Mouse (Mus musculus): Measurements from ENCODE around the gene Akap6. TPM values are rescaled to one million over a fixed set of nuclear protein-coding genes. Genes with fewer than 3 reads are reported as not detected.

Akap6 gene
- total and polyA plus RNA-seq, 2 experiments from 2014 or later, result 21.3 to 77.3 TPM

GRCm38 (mm10) chr12:52868000-52868624, 168.9 kb downstream of the Akap6 start:
- no peak for DNase-seq (ENCODE audit: low spot score)
- 29% methylated on average over 8 of the region's 8 CpGs for WGBS
- H3K9ac ChIP-seq (replicated peaks; ENCODE audit: low read length), result no peak overlapping the region

GRCm38 (mm10) chr12:52871604-52872003, 172.4 kb downstream of the Akap6 start:
- no peak overlapping the region for H3K4me2 ChIP-seq (ENCODE audit: low read depth, low read length)
- no peak overlapping the region for H3K27ac ChIP-seq
- TF ChIP-seq CTCF (IDR thresholded peaks at IDR 0.05; ENCODE audit: low read depth), result no peak
- H3K4me1 ChIP-seq (ENCODE audit: insufficient read depth, low read length), result 0 out of 2 replicates have a peak, but pooled peaks cover 4% of the 10 kb centered on the region
- no peak overlapping the region for H3K9ac ChIP-seq (replicated peaks; ENCODE audit: low read length)
- ATAC-seq (no peak), DNase-seq (ENCODE audit: low spot score) (no peak)
- H3K9me3 ChIP-seq (ENCODE audit: low read length), result no peaks in the 10 kb centered on the region
- no peaks in the 10 kb centered on the region for H3K27me3 ChIP-seq (ENCODE audit: insufficient read depth, low read length)
- no peak overlapping the region for H3K4me3 ChIP-seq (ENCODE audit: low read length)
- H3K36me3 ChIP-seq (ENCODE audit: insufficient read depth, low read length), result no peaks in the 10 kb centered on the region
- 86% methylated on average over 3 of the region's 3 CpGs for WGBS

More at GRCm38 (mm10) chr12:52868000-52868624, 168.9 kb downstream of the Akap6 start:
- no peak overlapping the region for H3K27ac ChIP-seq
- no peaks in the 10 kb centered on the region for H3K27me3 ChIP-seq (ENCODE audit: insufficient read depth, low read length)
- H3K4me1 ChIP-seq (ENCODE audit: insufficient read depth, low read length), result no peaks in the 10 kb centered on the region
- H3K36me3 ChIP-seq (ENCODE audit: insufficient read depth, low read length), result no peaks in the 10 kb centered on the region
- ATAC-seq, result no peak
- H3K4me2 ChIP-seq (ENCODE audit: low read depth, low read length), result no peak overlapping the region
- no peak for TF ChIP-seq CTCF (IDR thresholded peaks at IDR 0.05; ENCODE audit: low read depth)
- no peaks in the 10 kb centered on the region for H3K9me3 ChIP-seq (ENCODE audit: low read length)
- H3K4me3 ChIP-seq (ENCODE audit: low read length), result no peak overlapping the region

- Histone ChIP-seq H3K4me2 (ENCODE audit: low read depth, low read length) (no peak overlapping the region), H3K36me3 (ENCODE audit: insufficient read depth, low read length) (no peaks in the 10 kb centered on the region), H3K27ac (no peak overlapping the region), H3K9me3 (ENCODE audit: low read length) (no peaks in the 10 kb centered on the region), H3K9ac (replicated peaks; ENCODE audit: low read length) (no peak overlapping the region), H3K4me3 (ENCODE audit: low read length) (no peak overlapping the region), H3K27me3 (ENCODE audit: insufficient read depth, low read length) (no peaks in the 10 kb centered on the region), H3K4me1 (ENCODE audit: insufficient read depth, low read length) (0 out of 2 replicates have a peak, but pooled peaks cover 4% of the 10 kb centered on the region)
- 84% methylated on average over 9 of the region's 9 CpGs for WGBS
- no peak for DNase-seq (ENCODE audit: low spot score)
- ATAC-seq, result no peak
- TF ChIP-seq CTCF (IDR thresholded peaks at IDR 0.05; ENCODE audit: low read depth), result no peak
Measured at GRCm38 (mm10) chr12:52874332-52874923, 175.2 kb downstream of the Akap6 start.

GRCm38 (mm10) chr12:52876065-52876464, 176.9 kb downstream of the Akap6 start:
- WGBS, result 45% methylated on average over 4 of the region's 4 CpGs

DNA sequence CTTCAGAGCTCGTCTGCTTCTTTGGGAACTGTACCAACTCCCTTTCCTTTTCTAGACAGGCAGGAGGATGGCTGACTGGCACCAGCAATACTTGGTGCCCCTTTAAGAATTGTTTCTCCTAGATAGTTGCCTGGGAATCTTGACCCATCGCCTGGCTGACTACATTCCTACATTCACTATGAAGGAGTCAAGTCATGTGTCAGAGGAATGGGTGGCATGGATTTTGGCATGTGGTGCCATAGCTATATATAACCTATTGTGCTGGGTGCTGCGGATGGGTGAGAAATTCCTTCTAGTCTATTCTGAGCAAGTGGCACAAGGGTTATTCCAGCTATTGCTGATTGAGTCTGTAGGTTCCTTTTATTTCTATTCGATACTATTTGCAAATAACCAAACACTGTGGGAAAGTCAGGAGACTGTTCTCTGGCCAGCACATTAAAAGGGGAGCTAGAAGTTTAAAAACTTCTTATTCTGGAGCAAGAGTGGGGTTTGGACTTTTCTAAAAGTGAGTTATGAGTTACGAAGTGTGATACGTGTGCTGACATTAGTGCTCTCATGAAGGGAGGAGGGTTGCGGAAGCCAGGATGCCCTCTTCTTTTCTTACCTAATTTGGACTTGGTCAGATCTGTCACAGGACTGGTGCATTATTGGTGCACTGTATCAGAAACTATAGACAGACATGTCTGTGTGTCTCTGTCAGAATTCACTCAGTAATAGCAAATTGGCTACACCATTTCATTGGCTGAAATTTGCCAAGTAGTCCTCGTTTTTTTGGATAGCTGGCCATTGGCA, 178.0 kb downstream of the Akap6 start:
- 73% methylated on average over 8 of the region's 8 CpGs for WGBS
- H3K27me3 ChIP-seq (ENCODE audit: insufficient read depth, low read length), result no peaks in the 10 kb centered on the region
- H3K9me3 ChIP-seq (ENCODE audit: low read length), result no peaks in the 10 kb centered on the region
- no peak overlapping the region for H3K4me3 ChIP-seq (ENCODE audit: low read length)
- DNase-seq (ENCODE audit: low spot score), result no peak
- no peak overlapping the region for H3K9ac ChIP-seq (replicated peaks; ENCODE audit: low read length)
- no peaks in the 10 kb centered on the region for H3K36me3 ChIP-seq (ENCODE audit: insufficient read depth, low read length)
- H3K27ac ChIP-seq, result no peak overlapping the region
- no peak for ATAC-seq
- TF ChIP-seq CTCF (IDR thresholded peaks at IDR 0.05; ENCODE audit: low read depth), result no peak
- H3K4me2 ChIP-seq (ENCODE audit: low read depth, low read length), result no peak overlapping the region
- 0 out of 2 replicates have a peak, but pooled peaks cover 4% of the 10 kb centered on the region for H3K4me1 ChIP-seq (ENCODE audit: insufficient read depth, low read length)

More at GRCm38 (mm10) chr12:52876065-52876464, 176.9 kb downstream of the Akap6 start:
- Histone ChIP-seq H3K27ac (no peak overlapping the region), H3K9me3 (ENCODE audit: low read length) (no peaks in the 10 kb centered on the region), H3K4me1 (ENCODE audit: insufficient read depth, low read length) (0 out of 2 replicates have a peak, but pooled peaks cover 4% of the 10 kb centered on the region), H3K27me3 (ENCODE audit: insufficient read depth, low read length) (no peaks in the 10 kb centered on the region), H3K4me2 (ENCODE audit: low read depth, low read length) (no peak overlapping the region), H3K4me3 (ENCODE audit: low read length) (no peak overlapping the region), H3K9ac (replicated peaks; ENCODE audit: low read length) (no peak overlapping the region), H3K36me3 (ENCODE audit: insufficient read depth, low read length) (no peaks in the 10 kb centered on the region)
- peak; percentile 31 for DNase-seq (ENCODE audit: low spot score)
- ATAC-seq, result no peak
- no peak for TF ChIP-seq CTCF (IDR thresholded peaks at IDR 0.05; ENCODE audit: low read depth)

- WGBS, result 86% methylated on average over 8 of the region's 8 CpGs
- Histone ChIP-seq H3K4me2 (ENCODE audit: low read depth, low read length) (no peak overlapping the region), H3K27ac (no peak overlapping the region), H3K36me3 (ENCODE audit: insufficient read depth, low read length) (no peaks in the 10 kb centered on the region), H3K9me3 (ENCODE audit: low read length) (no peaks in the 10 kb centered on the region), H3K27me3 (ENCODE audit: insufficient read depth, low read length) (no peaks in the 10 kb centered on the region), H3K4me1 (ENCODE audit: insufficient read depth, low read length) (0 out of 2 replicates have a peak, but pooled peaks cover 4% of the 10 kb centered on the region), H3K4me3 (ENCODE audit: low read length) (no peak overlapping the region), H3K9ac (replicated peaks; ENCODE audit: low read length) (no peak overlapping the region)
- TF ChIP-seq CTCF (IDR thresholded peaks at IDR 0.05; ENCODE audit: low read depth), result no peak
- ATAC-seq (no peak), DNase-seq (ENCODE audit: low spot score) (no peak)
Measured at GRCm38 (mm10) chr12:52879324-52879723, 180.1 kb downstream of the Akap6 start.
